Mouse (Mus musculus) inflammation-experienced regulatory T-cells, adult 6 months (primary cell): ENCODE measurements around the gene Olfm3. TPM values are rescaled to one million over a fixed set of nuclear protein-coding genes. Genes with fewer than 3 reads are reported as not detected.

Source experiments
- ATAC-seq: one replicate; pipeline ENCODE4 v1.8.0; 2017
- polyA plus RNA-seq, 3 experiments: library from polyadenylated mRNA; unstranded; fragments of 100-300 nt; shearing (Covaris generic); gene quantifications; one replicate each; pipeline ENCODE4 v1.2.1; 2017

Gene Olfm3
- polyA plus RNA-seq, 3 experiments from 2014 or later: not detected

DNA sequence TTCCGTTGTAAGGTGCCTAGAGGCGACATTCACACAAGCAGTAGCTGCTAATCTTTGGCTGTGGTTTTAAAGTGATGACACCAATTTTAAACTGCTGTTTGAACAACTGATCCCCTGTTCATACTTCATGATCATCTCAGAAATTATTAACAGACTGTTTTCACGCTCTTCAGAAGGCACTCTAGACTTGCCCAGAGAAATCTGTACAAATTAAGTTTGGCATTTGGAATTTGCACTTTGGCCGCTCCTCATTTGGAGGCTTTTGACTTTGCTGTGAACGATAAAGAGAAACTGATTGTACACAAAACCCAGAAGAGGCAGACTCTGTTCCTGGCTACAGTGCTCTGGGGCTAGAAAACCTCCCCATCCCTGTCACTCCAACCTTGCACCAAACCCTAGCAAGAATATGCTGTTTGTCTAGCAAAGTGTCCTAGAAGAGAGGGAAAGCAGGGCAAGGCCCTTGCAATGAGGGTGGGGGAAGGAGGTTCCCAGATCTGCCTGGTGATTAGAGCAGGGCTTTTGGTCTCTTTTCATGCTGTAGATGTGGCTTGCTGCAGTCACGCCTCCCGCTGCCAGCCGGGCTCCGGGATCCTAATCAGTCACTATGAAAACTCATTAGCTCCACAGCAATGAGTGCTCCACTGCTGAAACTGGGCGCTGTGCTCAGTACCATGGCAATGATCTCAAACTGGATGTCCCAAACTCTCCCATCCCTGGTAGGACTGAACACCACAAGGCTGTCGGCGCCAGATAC is 176.7 kb downstream of the Olfm3 start:
- no peak for ATAC-seq

- ATAC-seq: no peak
These were observed 177.5 kb downstream of the Olfm3 start for GRCm38 (mm10) chr3:115081371-115081770.

- no peak for ATAC-seq
These were observed 179.1 kb downstream of the Olfm3 start for GRCm38 (mm10) chr3:115082947-115083346.

DNA sequence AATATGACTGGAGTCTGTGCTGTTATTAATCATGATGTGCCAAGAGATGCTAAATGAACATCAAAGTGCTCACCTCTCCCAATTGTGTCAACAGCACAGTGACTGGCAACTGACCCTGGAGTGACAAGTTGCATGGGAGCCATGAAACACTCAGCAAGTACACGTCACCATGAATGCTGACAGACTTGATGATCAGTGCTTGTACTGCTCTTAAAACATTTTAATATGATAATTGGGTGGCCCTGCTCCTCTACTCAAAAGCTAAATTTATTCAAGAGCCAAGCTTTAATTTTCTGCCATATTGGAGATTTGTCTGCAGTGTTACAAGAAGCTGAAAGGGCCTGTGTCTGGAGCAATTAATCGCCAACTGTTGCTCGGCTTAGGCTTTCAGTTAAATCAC is 184.4 kb downstream of the Olfm3 start:
- ATAC-seq: no peak

DNA sequence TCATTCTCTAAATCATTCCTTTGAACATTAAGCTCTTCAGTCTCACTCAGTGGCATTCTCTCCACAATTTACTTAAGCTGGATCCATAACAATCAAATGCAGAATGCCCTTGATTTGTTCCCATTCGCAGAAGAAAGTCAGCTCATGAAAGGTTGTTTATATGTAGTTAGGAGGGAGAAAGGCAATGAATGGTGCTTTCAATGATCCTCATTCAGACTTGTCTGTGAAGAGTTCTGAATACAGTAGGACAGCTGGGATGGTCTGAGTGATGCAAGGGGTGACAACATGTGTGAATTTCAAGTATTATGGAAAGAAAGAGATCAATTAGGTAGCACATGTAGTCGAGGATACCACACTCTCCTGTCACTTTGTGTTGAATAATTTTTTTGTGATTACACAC is 186.8 kb downstream of the Olfm3 start:
- no peak for ATAC-seq

- no peak for ATAC-seq
These were observed 191.6 kb downstream of the Olfm3 start for GRCm38 (mm10) chr3:115095496-115095895.

DNA sequence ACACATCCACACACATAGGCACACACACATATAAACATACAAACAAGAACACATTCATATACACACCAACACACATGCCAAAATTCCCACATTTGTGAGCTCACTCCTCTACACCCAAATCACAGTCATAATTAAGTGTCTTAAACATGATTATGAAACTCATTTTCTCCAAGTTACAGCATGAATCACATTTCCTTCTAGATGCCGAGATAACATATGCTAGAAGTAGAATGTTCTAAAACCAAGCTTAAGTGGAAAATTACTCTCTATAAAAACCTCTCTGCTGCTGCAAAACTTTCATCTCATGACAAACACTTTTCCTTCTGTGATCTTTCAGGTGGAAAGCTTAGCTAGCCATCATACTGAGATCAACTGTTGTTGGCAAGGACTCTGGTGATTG is 195.7 kb downstream of the Olfm3 start:
- no peak for ATAC-seq

DNA sequence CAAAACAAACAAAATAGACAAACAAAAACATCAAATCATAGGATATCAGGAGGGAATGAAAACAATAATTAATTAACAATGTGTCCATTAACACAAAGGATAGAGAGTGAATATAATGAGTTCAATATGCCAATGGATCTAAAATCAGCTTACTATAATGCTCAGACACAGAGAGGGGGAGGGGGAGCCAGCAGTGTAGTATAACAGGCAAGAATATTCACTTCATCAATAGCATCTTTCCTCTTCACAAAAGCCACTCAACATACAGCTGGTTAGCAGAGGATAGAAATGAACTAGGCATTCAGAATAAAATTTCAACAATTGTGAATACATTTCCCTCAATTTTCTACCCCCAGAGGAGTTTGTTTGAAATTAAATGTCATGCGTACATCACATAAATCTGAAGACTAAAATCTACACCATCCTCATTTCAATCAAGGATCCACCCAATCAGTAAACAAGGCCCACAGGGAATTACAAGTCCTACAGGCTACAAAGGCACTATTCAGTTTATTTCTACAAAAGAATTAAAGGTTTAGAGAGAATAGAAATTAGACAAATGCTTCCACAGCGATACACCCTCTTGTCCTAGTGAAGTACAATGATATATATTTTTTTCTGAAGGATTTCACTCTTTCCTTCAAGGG is 200.4 kb downstream of the Olfm3 start:
- no peak for ATAC-seq

DNA sequence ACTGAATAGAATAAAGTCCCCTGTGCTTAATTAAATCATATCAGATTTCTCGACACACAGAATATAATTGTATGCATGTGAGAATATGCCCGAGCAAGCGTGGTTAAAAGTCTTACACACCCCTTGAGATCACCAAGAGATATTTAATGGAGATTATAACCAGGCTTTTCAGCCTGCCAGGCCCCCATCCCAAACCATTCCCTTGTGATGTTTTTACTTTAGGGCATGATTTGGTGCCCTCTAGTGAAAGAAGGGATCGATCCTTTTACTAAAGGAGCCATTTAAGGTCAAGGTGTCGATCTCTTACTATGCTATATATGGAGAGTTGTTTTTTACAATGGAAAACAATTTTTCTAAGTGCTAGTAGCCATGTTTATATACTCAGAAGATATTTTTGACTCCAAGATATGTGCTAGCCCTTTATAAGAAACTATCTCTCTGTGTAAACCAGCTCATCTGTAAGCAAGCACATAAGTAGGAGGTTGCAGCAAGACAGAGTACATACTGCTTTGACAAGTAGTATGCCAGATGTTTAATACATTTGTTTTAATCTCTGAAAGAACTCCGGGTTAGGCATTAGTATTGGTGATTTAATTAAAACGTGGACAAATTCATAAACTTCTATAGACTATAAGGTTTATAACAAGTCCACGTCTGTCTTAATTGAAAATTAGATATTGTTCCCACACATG is 201.1 kb downstream of the Olfm3 start:
- no peak for ATAC-seq

DNA sequence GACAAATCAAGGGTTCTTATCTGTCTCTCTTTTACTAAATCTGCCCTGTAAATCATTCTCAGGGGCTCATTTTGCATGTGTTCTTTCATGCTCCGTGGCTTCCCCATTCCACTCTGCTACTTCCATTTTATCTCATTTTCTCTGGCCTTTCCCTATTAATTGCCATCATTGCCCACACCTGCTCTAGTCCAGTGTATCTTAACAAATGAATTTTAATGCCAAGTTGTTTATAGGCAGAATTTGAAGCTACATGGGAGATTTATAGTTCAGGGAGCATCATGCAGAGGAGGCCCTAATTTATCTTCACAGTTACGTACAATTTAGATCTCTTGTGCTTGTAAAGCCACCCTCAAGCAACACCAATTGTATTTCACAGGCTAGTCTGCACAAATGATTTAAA is 241.8 kb downstream of the Olfm3 start:
- ATAC-seq: no peak

DNA sequence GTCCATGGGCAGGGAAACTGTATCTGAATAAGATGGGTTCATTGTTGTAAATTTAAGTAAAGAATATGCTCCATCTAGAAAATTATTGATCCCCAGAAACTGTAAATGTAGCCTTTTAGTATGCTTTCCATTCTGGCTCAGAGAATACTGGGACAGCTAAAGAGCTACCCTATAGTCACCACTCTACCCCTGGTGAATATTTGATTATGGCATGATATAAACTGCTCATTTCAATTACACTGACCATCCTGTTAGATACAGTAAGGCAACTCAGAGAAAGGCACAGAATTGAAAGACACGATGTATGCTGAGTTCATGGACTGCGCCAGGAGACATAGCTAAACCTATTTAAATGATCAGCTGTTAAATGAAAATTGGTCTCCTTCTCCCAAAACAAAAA is 242.4 kb downstream of the Olfm3 start:
- ATAC-seq: no peak

- no peak for ATAC-seq
These were observed 255.1 kb downstream of the Olfm3 start for GRCm38 (mm10) chr3:115158903-115159473.

GRCm38 (mm10) chr3:115174625-115175024 is 270.7 kb downstream of the Olfm3 start:
- ATAC-seq: no peak
